Mouse (Mus musculus) E14TG2a.4 (cell line): ENCODE data around the gene Fam187b.

Experiments used
- CTCF ChIP-seq: conservative IDR thresholded peaks from 2 replicates; pipeline ENCODE4 v1.5.1; 2014; ENCODE audit warnings: low read length
- NANOG ChIP-seq: IDR thresholded peaks from 2 replicates; pipeline ENCODE4 v1.6.1; 2014; ENCODE audit warnings: borderline replicate concordance, low read length, mixed read lengths
- POU5F1 ChIP-seq: IDR thresholded peaks from 2 replicates; pipeline ENCODE4 v1.6.1; 2014; ENCODE audit warnings: low read length, borderline replicate concordance

DNA sequence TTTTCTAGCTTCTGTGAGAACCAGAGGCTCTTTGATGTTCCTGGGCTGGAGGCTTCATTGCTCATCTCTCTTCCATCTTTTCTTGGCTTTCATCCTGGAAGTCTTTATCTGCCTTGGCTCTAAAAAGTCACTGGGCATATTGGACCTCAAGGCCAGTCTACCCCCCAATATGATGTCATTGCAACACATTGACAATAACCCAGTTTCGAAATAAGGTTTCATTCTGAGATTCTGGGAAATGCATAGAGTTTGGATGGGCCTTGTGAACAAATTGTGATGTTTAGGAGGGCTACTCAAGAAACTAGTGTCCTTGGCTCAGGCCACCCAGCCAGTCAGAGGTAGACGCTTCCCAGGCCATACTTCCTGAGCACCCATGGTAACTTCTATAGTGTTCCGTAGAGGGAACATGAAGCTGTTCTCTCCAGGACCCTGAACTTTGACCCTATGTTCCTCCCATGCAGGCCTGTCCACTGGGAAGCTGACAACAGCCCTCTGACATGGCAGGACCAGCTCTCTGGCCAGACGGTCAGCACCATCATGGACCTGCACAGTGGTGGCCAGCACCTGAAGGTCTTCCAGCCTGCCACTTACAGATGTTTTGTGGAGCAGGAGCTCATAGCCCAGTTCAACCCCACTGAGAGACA, 15.1 kb downstream of the Fam187b start:
- TF ChIP-seq CTCF, result no peak
- no peak for TF ChIP-seq NANOG
- TF ChIP-seq POU5F1, result no peak
